8 mouse cellular contexts compared by ENCODE assay signal in the genomic region with DNA sequence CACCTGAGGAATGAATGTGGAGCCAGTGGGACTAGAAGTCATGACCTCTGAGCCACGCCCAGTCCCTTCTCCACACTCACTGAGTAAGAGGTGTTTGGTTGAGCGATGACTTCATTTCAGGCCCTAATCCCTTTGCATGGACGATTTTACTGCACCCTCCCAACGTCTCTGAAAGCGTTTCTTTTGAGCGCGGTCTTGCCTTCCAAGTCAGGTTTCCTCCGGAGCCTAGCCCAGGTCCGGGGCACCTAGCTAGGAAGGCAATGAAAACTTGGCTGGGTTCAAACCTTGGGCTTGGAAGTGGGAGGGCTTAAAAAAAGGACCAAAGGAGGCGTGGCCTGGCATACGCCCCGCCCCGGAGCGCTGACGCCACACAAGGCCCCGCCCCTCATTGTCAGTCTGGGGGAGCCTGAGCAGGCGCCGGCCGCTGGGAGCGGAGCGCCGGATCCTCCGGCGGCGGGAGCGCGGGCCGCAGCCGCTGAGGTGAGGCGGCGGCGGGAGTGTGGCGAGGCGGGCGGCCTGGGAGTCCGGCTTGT. TPM values are rescaled to one million over a fixed set of nuclear protein-coding genes. Genes with fewer than 3 reads are reported as not detected.
DNase-seq lines count a peak whose midpoint lies in the region; ATAC-seq and TF ChIP-seq lines count a peak whose summit lies in the region.

Luzp1 (plus strand) TSS at position 391 of the 533 bp plus-strand sequence.

- H3K4me1 ChIP-seq in MEL (ENCODE audit: control insufficient read depth in 1 of 2, insufficient read depth in 2 of 2, low read length in 2 of 2) = peaks cover 9 to 18% of the 10 kb centered on the region in 2 experiments
- H3K4me1 ChIP-seq in cerebellum, adult 2 months (ENCODE audit: control insufficient read depth, insufficient read depth, low read length) = peaks cover 20% of the 10 kb centered on the region
- peaks cover 10% of the 10 kb centered on the region for H3K4me1 ChIP-seq in forebrain, postnatal 0 days (ENCODE audit: insufficient read depth)
- H3K4me1 ChIP-seq in lung, embryonic 15.5 days = peaks cover 35% of the 10 kb centered on the region

- no peak for TF ChIP-seq RAD21 in MEL (IDR thresholded peaks at IDR 0.05; ENCODE audit: low read depth, low read length)

- H3K79me2 ChIP-seq in MEL (ENCODE audit: control insufficient read depth, insufficient read depth, low read length, poor library complexity) = peaks cover 17% of the 10 kb centered on the region

- peak within 1 kb of the TSS; percentile 57 for H3K27ac ChIP-seq in MEL (ENCODE audit: control insufficient read depth, low read depth, low read length)
- H3K27ac ChIP-seq in cerebellum, adult 2 months (ENCODE audit: insufficient read depth, low read length) = peak within 1 kb of the TSS; percentile 94
- peak within 1 kb of the TSS; percentile 93 for H3K27ac ChIP-seq in forebrain, postnatal 0 days (ENCODE audit: low read depth, low read length)
- peak within 1 kb of the TSS; percentile 99 for H3K27ac ChIP-seq in lung, embryonic 15.5 days

- H3K4me3 ChIP-seq in MEL (ENCODE audit: control insufficient read depth in 1 of 2, insufficient read depth in 1 of 2, low read depth in 2 of 2, low read length in 2 of 2) = peak within 1 kb of the TSS; percentile 74 to 82
- H3K4me3 ChIP-seq in cerebellum, adult 2 months (replicated peaks; ENCODE audit: insufficient read depth, low read depth, low read length) = peak within 1 kb of the TSS; percentile 80
- H3K4me3 ChIP-seq in forebrain, postnatal 0 days (ENCODE audit: low read depth, low read length) = peak within 1 kb of the TSS; percentile 56
- H3K4me3 ChIP-seq in lung, embryonic 15.5 days = peak within 1 kb of the TSS; percentile 93

- TF ChIP-seq POLR2A in MEL (IDR thresholded peaks at IDR 0.05; ENCODE audit: control insufficient read depth in 1 of 2, insufficient read depth in 1 of 2, low read depth in 1 of 2, low read length in 2 of 2, poor library complexity in 1 of 2) = peak; percentile 84 to 94
- peak; percentile 79 for TF ChIP-seq POLR2A in cerebellum, adult 2 months (IDR thresholded peaks at IDR 0.05; ENCODE audit: borderline replicate concordance, insufficient read depth, low read length)

- no peaks in the 10 kb centered on the region for H3K9me3 ChIP-seq in MEL (replicated peaks; ENCODE audit: insufficient read depth, low read length)
- H3K9me3 ChIP-seq in forebrain, postnatal 0 days (ENCODE audit: low read length) = no peaks in the 10 kb centered on the region
- H3K9me3 ChIP-seq in lung, embryonic 15.5 days = no peaks in the 10 kb centered on the region

- peak within 1 kb of the TSS; percentile 91 for H3K9ac ChIP-seq in MEL (ENCODE audit: control insufficient read depth, low read depth, low read length, poor library complexity, severe bottlenecking)
- H3K9ac ChIP-seq in forebrain, postnatal 0 days = peak within 1 kb of the TSS; percentile 74
- H3K9ac ChIP-seq in lung, embryonic 15.5 days = peak within 1 kb of the TSS; percentile 93

- no peaks in the 10 kb centered on the region for H3K27me3 ChIP-seq in MEL (ENCODE audit: control insufficient read depth in 1 of 2, insufficient read depth in 2 of 2, low read length in 2 of 2)
- no peaks in the 10 kb centered on the region for H3K27me3 ChIP-seq in cerebellum, adult 2 months (ENCODE audit: control insufficient read depth, insufficient read depth, low read length)
- H3K27me3 ChIP-seq in forebrain, postnatal 0 days (ENCODE audit: insufficient read depth, low read length) = no peaks in the 10 kb centered on the region
- peaks cover under 1% of the 10 kb centered on the region; the same call in 1 of the 2 replicates for H3K27me3 ChIP-seq in lung, embryonic 15.5 days

- TF ChIP-seq CTCF in MEL (IDR thresholded peaks at IDR 0.05 in 2 of 3, conservative IDR thresholded peaks at IDR 0.05 in 1 of 3; ENCODE audit: control insufficient read depth in 1 of 3, insufficient read depth in 1 of 3, low read depth in 2 of 3, low read length in 3 of 3, poor library complexity in 1 of 3, severe bottlenecking in 1 of 3) = no peak
- TF ChIP-seq CTCF in cerebellum, adult 2 months (IDR thresholded peaks at IDR 0.05; ENCODE audit: borderline replicate concordance, insufficient read depth, low read depth, low read length) = no peak
- TF ChIP-seq CTCF in forebrain, postnatal 0 days (IDR thresholded peaks at IDR 0.05; ENCODE audit: low read depth) = no peak

- H3K36me3 ChIP-seq in MEL (ENCODE audit: control insufficient read depth in 1 of 2, insufficient read depth in 2 of 2, low read length in 2 of 2) = peaks cover 0 to 20% of the 10 kb centered on the region in 2 experiments; a peak in 2 of 4 replicates
- H3K36me3 ChIP-seq in forebrain, postnatal 0 days (ENCODE audit: insufficient read depth) = no peaks in the 10 kb centered on the region
- no peaks in the 10 kb centered on the region for H3K36me3 ChIP-seq in lung, embryonic 15.5 days

- peak; percentile 95 for ATAC-seq in forebrain, postnatal 0 days
- peak; percentile 91 for ATAC-seq in lung, embryonic 15.5 days (ENCODE audit: borderline replicate concordance, extremely low read depth, low FRiP score, low TSS enrichment)

- peak; percentile 93 for DNase-seq in MEL (ENCODE audit: low read depth, low spot score)
- peak; percentile 95 to 98 for DNase-seq in cerebellum, adult 2 months
- peak; percentile 94 for DNase-seq in forebrain, postnatal 0 days
- DNase-seq in heart, postnatal 4 days = peak; percentile 97
- peak; percentile 89 to 95 for DNase-seq in layer of hippocampus, adult 8-10 months (ENCODE audit: low spot score in 2 of 2)
- peak; percentile 86 for DNase-seq in ovary, adult 18-20 months (ENCODE audit: low spot score)
- peak; percentile 88 for DNase-seq in thymus, postnatal 0 days (ENCODE audit: low spot score)

- peak within 1 kb of the TSS; percentile 51 for H3K4me2 ChIP-seq in forebrain, postnatal 0 days (ENCODE audit: low read depth)
- peak within 1 kb of the TSS; percentile 79 for H3K4me2 ChIP-seq in lung, embryonic 15.5 days

- 2% methylated on average over 35 of the region's 36 CpGs for WGBS in cerebellum, adult 2 months
- 2% methylated on average over 35 of the region's 36 CpGs for WGBS in forebrain, postnatal 0 days
- 1% methylated on average over 36 of the region's 36 CpGs for WGBS in lung, embryonic 15.5 days

- TF ChIP-seq EP300 in MEL (IDR thresholded peaks at IDR 0.05; ENCODE audit: low read depth in 1 of 2, low read length in 2 of 2) = no peak

TF ChIP-seq in MEL, 35 proteins besides CTCF, POLR2A, EP300 and RAD21:
- no peak for TF ChIP-seq E2F4 (IDR thresholded peaks at IDR 0.05; ENCODE audit: borderline replicate concordance, low read depth, low read length)
- peak; percentile 56 for TF ChIP-seq SIN3A (IDR thresholded peaks at IDR 0.05; ENCODE audit: low read length)
- 0 out of 2 replicates have a peak, but pooled peaks have one; percentile 41 for TF ChIP-seq TCF12 (IDR thresholded peaks at IDR 0.05; ENCODE audit: low read depth, low read length)
- TF ChIP-seq MYC (IDR thresholded peaks at IDR 0.05; ENCODE audit: low read depth, low read length) = no peak
- TF ChIP-seq NRF1 (IDR thresholded peaks at IDR 0.05; ENCODE audit: insufficient read depth, low read depth, low read length, poor library complexity, severe bottlenecking) = peak; percentile 65
- TF ChIP-seq UBTF (IDR thresholded peaks at IDR 0.05; ENCODE audit: borderline replicate concordance, insufficient read depth, low read depth, low read length) = 0 out of 2 replicates have a peak, but pooled peaks have one; percentile 80
- peak; percentile 21; the same call in 1 of the 2 replicates for TF ChIP-seq MAX (IDR thresholded peaks at IDR 0.05; ENCODE audit: low read length)
- no peak for TF ChIP-seq GABPA (IDR thresholded peaks at IDR 0.05; ENCODE audit: low read depth, low read length)
- TF ChIP-seq KAT2A (conservative IDR thresholded peaks at IDR 0.05; ENCODE audit: low read depth, low read length) = no peak
- no peak for TF ChIP-seq TAL1 (IDR thresholded peaks at IDR 0.05; ENCODE audit: low read length)
- TF ChIP-seq POLR2AphosphoS5 (IDR thresholded peaks at IDR 0.05; ENCODE audit: borderline replicate concordance, low read depth, low read length) = no peak
- no peak for TF ChIP-seq CHD1 (IDR thresholded peaks at IDR 0.05; ENCODE audit: low read depth, low read length)
- TF ChIP-seq ELF1 (IDR thresholded peaks at IDR 0.05; ENCODE audit: low read depth, low read length) = no peak
- no peak; the same call in 1 of the 2 replicates for TF ChIP-seq POLR2AphosphoS2 (IDR thresholded peaks at IDR 0.05; ENCODE audit: low read length)
- peak; percentile 76 for TF ChIP-seq NELFE (IDR thresholded peaks at IDR 0.05; ENCODE audit: low read depth, low read length)
- no peak for TF ChIP-seq CHD2 (IDR thresholded peaks at IDR 0.05; ENCODE audit: low read length)
- TF ChIP-seq MEF2A (IDR thresholded peaks at IDR 0.05; ENCODE audit: extremely low read depth, insufficient replicate concordance, low read depth, low read length, poor library complexity, severe bottlenecking) = no peak
- 0 out of 2 replicates have a peak, but pooled peaks have one; percentile 29 for TF ChIP-seq TBP (IDR thresholded peaks at IDR 0.05; ENCODE audit: low read depth, low read length)
- no peak for TF ChIP-seq JUND (IDR thresholded peaks at IDR 0.05; ENCODE audit: low read depth, low read length)
- TF ChIP-seq ZMIZ1 (IDR thresholded peaks at IDR 0.05; ENCODE audit: low read depth, low read length) = peak; percentile 80; the same call in 1 of the 2 replicates
- no peak for TF ChIP-seq ZNF384 (IDR thresholded peaks at IDR 0.05; ENCODE audit: low read depth, low read length)

RNA-seq across cellular contexts. Expression of gene Luzp1, which starts in this region (rescaled TPM):
- 7.3 and 7.5 TPM in 2 replicates for total RNA-seq in MEL (2012; rRNA removed)
- polyA plus RNA-seq in MEL (2012; ENCODE audit: insufficient read depth in 1 of 2, insufficient read length in 2 of 2, low read depth in 1 of 2, low replicate concordance in 2 of 2, missing spikeins in 1 of 2) = 10 to 100 TPM in 1 of 2 experiments, not detected in 1; 13.4 TPM
- 48.0 TPM in 2 replicates for polyA plus RNA-seq in cerebellum, adult 2 months (2012; rRNA removed)
- total RNA-seq in forebrain, postnatal 0 days (2014; rRNA removed) = 11.6 and 20.8 TPM in 2 replicates
- 34.8 and 50.0 TPM in 2 replicates for polyA plus RNA-seq in forebrain, postnatal 0 days (2015; fragmentation: Nextera tagmentation; extraction: Ambion mirVana)
- 10 to 100 TPM; 58.4 to 62.3 TPM for total RNA-seq in heart, postnatal 4 days (2021)
- total RNA-seq in layer of hippocampus, adult 8-10 months (2022) = 100 to 1,000 TPM in 2 of 4 experiments, 10 to 100 TPM in 2; 72.1 to 118 (median 95.1) TPM
- 109 and 121 TPM in 2 replicates for polyA plus RNA-seq in lung, embryonic 15.5 days (2015; fragmentation: Nextera tagmentation; extraction: Ambion mirVana)
- polyA plus RNA-seq in thymus, postnatal 0 days (2015; fragmentation: Nextera tagmentation; extraction: Ambion mirVana) = 34.0 and 36.0 TPM in 2 replicates

Comparison
In these comparisons a context has a peak if more than half of its experiments do, and no peak if none do; other contexts are left out.
1. Peak in every context shown above with its lines: DNase-seq, ATAC-seq, H3K4me3 ChIP-seq and H3K27ac ChIP-seq.